Mouse (Mus musculus): ENCODE data around the gene Olfr733. TPM values are rescaled to one million over a fixed set of nuclear protein-coding genes. Genes with fewer than 3 reads are reported as not detected.

Olfr733 gene
- not detected for total RNA-seq (2021)

DNA sequence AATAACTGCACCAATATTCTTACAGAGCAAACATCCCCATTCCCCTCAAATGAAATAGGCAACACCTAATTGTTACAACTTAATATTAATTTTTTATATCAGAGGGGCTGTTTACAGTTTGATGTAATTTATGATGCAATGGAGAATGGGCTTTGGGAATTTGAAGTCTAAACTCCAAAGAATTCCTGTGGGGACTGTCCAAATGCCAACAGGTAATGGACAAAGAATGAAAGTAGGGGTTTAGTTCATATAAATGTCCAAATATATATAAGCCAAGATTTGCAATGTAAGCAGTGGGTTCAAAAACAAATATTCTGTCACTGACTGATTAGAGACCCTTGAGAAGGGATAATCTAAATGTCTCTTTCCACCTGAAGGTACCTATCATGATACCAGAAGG lies at the start of gene Olfr733:
Gene Olfr733 (minus strand): TSS at position 101 of the 400 bp plus-strand sequence.
- intact Hi-C loops (cut with DNase I) = no loop called here
- DNase-seq (ENCODE audit: low spot score in 2 of 2) = no peak

- no peak for DNase-seq (ENCODE audit: low spot score in 2 of 2)
- intact Hi-C loops (cut with DNase I) = no loop called here
These were observed 47.5 kb upstream of the Olfr733 start, which contains the start of gene Olfr735 for GRCm38 (mm10) chr14:50348796-50349195. Gene Olfr735 (minus strand): TSS chr14:50348872.

DNA sequence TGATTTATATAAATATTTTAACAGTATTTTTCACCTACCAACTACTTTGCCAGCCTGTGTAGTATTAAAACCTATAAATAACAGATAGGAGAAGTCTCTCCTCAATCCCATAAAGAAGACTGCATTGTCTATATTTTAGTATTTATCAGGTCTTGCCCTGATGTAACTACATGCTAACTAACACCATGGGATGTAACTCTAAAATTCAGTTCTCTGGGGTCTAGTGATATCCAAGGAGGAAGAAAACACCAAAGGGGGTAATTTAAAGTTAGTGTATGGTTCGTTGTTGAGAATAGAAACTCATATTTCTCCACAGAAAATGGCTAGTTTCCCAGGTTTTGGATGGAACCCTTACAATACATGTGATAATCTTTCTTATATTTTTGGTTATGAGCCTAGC lies 25.3 kb upstream of the Olfr733 start, which contains the start of gene Olfr734:
Gene Olfr734 (minus strand): TSS at position 101 of the 400 bp plus-strand sequence.
- intact Hi-C loops (cut with DNase I) = no loop called here
- no peak for DNase-seq (ENCODE audit: low spot score in 2 of 2)

DNA sequence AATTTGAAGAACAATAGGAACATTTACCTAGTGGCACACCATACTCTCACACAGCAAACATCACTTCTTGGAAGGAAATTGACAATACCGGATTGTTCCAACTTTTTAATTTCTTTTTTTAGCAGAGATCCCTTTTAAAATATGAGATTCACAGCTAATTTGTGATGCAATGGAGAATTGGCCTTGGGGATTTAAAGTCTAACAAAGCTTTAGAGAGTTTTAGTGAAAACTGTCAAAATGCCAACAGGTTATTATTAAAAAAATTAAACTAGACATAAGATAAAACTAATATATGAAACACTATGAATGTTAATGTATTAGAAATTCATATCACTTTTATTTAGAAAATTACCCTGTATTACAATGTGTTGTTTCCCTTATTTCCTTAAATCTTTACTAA lies 17.2 kb downstream of the Olfr733 start, which contains the start of gene Olfr732:
Gene Olfr732 (minus strand): TSS at position 101 of the 400 bp plus-strand sequence.
- DNase-seq (ENCODE audit: low spot score in 2 of 2) = no peak
- intact Hi-C loops (cut with DNase I) = no loop called here

Other genes starting within 250 kb of the Olfr733 start
- not detected for gene Olfr726, start 210.6 kb downstream of the Olfr733 start, total RNA-seq (2021)
- not detected for gene Olfr727, start 178.3 kb downstream of the Olfr733 start, total RNA-seq (2021)
- gene Olfr728, start 158.8 kb downstream of the Olfr733 start, total RNA-seq (2021) = not detected
- not detected for gene Olfr729, start 148.6 kb downstream of the Olfr733 start, total RNA-seq (2021)
- not detected for gene Olfr730, start 113.3 kb downstream of the Olfr733 start, total RNA-seq (2021)
- not detected for gene Olfr731, start 59.7 kb downstream of the Olfr733 start, total RNA-seq (2021)
- not detected for gene Olfr732, start 17.3 kb downstream of the Olfr733 start, total RNA-seq (2021)
- not detected for gene Olfr734, start 25.2 kb upstream of the Olfr733 start, total RNA-seq (2021)
- not detected for gene Olfr735, start 47.4 kb upstream of the Olfr733 start, total RNA-seq (2021)
- gene Tlr11, start 56.4 kb upstream of the Olfr733 start, total RNA-seq (2021) = not detected
- gene Olfr736, start 79.6 kb upstream of the Olfr733 start, total RNA-seq (2021) = not detected
- not detected for gene Olfr738, start 106.0 kb upstream of the Olfr733 start, total RNA-seq (2021)
- gene Olfr739, start 117.1 kb upstream of the Olfr733 start, total RNA-seq (2021) = not detected
- gene Olfr740, start 144.0 kb upstream of the Olfr733 start, total RNA-seq (2021) = not detected
- gene Olfr741, start 171.2 kb upstream of the Olfr733 start, total RNA-seq (2021) = not detected
- gene Olfr742, start 202.1 kb upstream of the Olfr733 start, total RNA-seq (2021) = not detected
- not detected for gene Olfr743, start 220.3 kb upstream of the Olfr733 start, total RNA-seq (2021)

Data from left cerebral cortex, postnatal 25 days (tissue).